Mouse (Mus musculus): Measurements from ENCODE around the gene Tspan18. TPM values are rescaled to one million over a fixed set of nuclear protein-coding genes. Genes with fewer than 3 reads are reported as not detected.

Gene Tspan18
- 16.5 and 16.9 TPM in 2 replicates for polyA plus RNA-seq (2015; fragmentation: Nextera tagmentation; extraction: Ambion mirVana)

DNA sequence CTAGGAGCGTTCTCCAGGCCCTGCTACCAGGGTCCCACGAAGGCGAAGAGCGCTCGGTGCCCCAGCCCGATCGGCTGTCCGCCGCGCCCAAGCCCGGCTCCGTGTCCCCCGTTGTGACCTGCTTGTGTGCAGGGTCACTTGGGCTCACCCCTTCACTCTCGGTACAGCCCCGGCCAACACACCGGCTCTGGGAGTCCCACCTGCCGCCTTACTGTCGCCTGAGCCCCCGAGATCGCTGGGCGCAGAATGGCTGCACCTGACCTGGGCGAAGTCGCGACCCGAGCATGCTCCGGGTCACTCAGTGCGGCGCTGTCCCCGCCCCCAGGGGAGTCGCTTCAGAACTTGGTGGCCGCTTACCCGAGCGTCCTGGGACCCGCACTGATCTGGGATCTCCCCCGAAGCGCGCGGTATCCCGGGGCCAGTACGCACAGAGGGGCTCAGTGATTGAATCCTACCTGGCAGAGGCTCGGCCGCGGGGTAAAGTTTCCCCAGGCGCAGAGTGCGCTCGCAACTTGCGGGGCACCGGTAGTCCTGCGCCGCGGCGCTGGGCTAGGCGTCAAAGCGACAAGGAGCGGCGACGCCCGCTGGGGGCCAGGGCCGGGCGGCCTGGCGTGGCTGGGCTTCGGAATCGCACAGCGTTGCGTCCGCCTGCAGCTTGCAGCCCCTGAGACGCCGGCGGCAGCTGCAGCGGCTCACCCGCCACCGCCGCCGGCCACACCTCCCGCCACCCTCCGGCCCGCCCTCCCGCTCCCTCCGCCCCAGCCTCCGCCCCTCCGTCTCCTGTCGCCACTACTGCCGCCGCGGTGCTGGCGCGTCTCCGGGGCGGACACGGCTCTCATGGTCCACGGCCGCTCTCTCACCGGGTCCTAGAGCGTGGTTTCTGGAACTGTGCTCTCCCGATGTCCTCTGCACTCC lies at the start of gene Tspan18:
Gene Tspan18, minus strand, starts transcription at position 689 of the 915 bp plus-strand sequence.
- peaks cover 35% of the 10 kb centered on the region for H3K4me1 ChIP-seq
- peak; percentile 68 for ATAC-seq (replicated peaks)
- peak within 1 kb of the TSS; percentile 74 for H3K4me3 ChIP-seq
- peak within 1 kb of the TSS; percentile 68 for H3K27ac ChIP-seq (replicated peaks)
- under 1% methylated on average over 95 of the region's 95 CpGs for WGBS
- H3K4me2 ChIP-seq (replicated peaks) = peak within 1 kb of the TSS; percentile 89
- H3K27me3 ChIP-seq = no peaks in the 10 kb centered on the region
- H3K36me3 ChIP-seq = no peaks in the 10 kb centered on the region
- peak within 1 kb of the TSS; percentile 78 for H3K9ac ChIP-seq (replicated peaks)
- H3K9me3 ChIP-seq = no peaks in the 10 kb centered on the region

GRCm38 (mm10) chr2:93383831-93384230 lies 49.5 kb upstream of the Tspan18 start:
- no peak overlapping the region for H3K4me3 ChIP-seq
- peak overlapping the region; percentile 58 for H3K27ac ChIP-seq (replicated peaks)
- H3K4me2 ChIP-seq (replicated peaks) = no peak overlapping the region

DNA sequence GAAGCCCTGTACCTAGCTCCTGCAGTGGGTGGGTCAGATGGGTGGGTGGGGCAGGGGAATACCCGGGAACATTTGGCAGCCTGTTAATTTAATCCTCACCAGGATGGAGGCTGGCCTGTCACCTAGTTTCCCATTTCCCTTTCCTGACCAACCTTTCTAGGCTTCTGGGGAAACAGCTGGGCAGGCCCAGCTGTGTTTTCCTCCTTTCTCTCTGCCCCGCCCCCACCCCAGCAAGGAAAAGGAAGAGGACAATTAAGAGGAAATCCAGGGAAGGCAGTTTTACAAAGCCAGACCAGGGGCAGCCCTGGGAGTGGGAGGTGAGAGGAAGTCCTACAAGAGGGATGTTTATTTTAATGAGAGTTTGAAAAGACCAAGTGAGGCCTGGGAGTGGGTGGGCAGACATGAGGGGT lies 46.4 kb upstream of the Tspan18 start:
- Histone ChIP-seq H3K4me2 (replicated peaks) (no peak overlapping the region), H3K27me3 (no peaks in the 10 kb centered on the region), H3K27ac (replicated peaks) (no peak overlapping the region), H3K4me3 (no peak overlapping the region), H3K36me3 (no peaks in the 10 kb centered on the region), H3K9me3 (no peaks in the 10 kb centered on the region), H3K4me1 (peaks cover 24% of the 10 kb centered on the region), H3K9ac (replicated peaks) (no peak overlapping the region)
- 32% methylated on average over 2 of the region's 2 CpGs for WGBS
- no peak for ATAC-seq (replicated peaks)

More at GRCm38 (mm10) chr2:93383831-93384230, 49.5 kb upstream of the Tspan18 start:
- Histone ChIP-seq H3K36me3 (no peaks in the 10 kb centered on the region), H3K27me3 (no peaks in the 10 kb centered on the region), H3K9me3 (no peaks in the 10 kb centered on the region), H3K9ac (replicated peaks) (no peak overlapping the region), H3K4me1 (peaks cover 13% of the 10 kb centered on the region)
- peak; percentile 77 for ATAC-seq (replicated peaks)
- WGBS = 67% methylated on average over 5 of the region's 5 CpGs

GRCm38 (mm10) chr2:93377797-93378196 lies 43.5 kb upstream of the Tspan18 start:
- Histone ChIP-seq H3K27me3 (no peaks in the 10 kb centered on the region), H3K4me2 (replicated peaks) (0 out of 2 replicates have a peak overlapping the region, but pooled peaks have one; percentile 8), H3K4me1 (peaks cover 13% of the 10 kb centered on the region), H3K9me3 (no peaks in the 10 kb centered on the region), H3K9ac (replicated peaks) (no peak overlapping the region), H3K36me3 (no peaks in the 10 kb centered on the region), H3K4me3 (no peak overlapping the region), H3K27ac (replicated peaks) (peak overlapping the region; percentile 66)
- WGBS = 44% methylated on average over 15 of the region's 15 CpGs
- ATAC-seq (replicated peaks) = no peak

DNA sequence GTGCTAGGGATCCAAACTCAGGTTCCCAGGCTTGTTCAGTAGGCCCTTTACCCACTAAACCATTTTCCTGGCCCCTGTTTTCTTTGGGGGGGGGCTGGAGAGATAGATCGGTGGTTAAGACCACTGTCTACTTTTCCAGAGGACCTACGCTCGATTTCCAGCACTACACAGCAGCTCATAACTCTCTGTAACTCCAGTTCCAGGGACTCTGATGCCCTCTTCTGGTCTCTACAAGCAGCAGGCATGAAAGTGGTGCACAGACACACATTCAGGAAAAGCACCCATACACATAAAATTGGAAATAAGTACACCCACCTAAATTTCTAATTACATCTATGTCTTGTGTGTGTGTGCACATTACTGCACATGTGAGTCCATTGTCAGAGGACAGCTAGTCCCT lies 42.9 kb upstream of the Tspan18 start:
- Histone ChIP-seq H3K4me3 (no peak overlapping the region), H3K27me3 (no peaks in the 10 kb centered on the region), H3K36me3 (no peaks in the 10 kb centered on the region), H3K9me3 (no peaks in the 10 kb centered on the region), H3K4me1 (peaks cover 13% of the 10 kb centered on the region), H3K27ac (replicated peaks) (no peak overlapping the region), H3K4me2 (replicated peaks) (no peak overlapping the region), H3K9ac (replicated peaks) (no peak overlapping the region)
- 97% methylated on average over 3 of the region's 3 CpGs for WGBS
- ATAC-seq (replicated peaks) = no peak

GRCm38 (mm10) chr2:93372872-93373271 lies 38.6 kb upstream of the Tspan18 start:
- WGBS = 97% methylated on average over 10 of the region's 10 CpGs
- no peak overlapping the region for H3K27ac ChIP-seq (replicated peaks)
- no peaks in the 10 kb centered on the region for H3K27me3 ChIP-seq
- H3K4me2 ChIP-seq (replicated peaks) = no peak overlapping the region
- no peak for ATAC-seq (replicated peaks)
- no peaks in the 10 kb centered on the region for H3K9me3 ChIP-seq
- peaks cover 12% of the 10 kb centered on the region for H3K4me1 ChIP-seq
- no peaks in the 10 kb centered on the region for H3K36me3 ChIP-seq
- no peak overlapping the region for H3K9ac ChIP-seq (replicated peaks)
- no peak overlapping the region for H3K4me3 ChIP-seq

DNA sequence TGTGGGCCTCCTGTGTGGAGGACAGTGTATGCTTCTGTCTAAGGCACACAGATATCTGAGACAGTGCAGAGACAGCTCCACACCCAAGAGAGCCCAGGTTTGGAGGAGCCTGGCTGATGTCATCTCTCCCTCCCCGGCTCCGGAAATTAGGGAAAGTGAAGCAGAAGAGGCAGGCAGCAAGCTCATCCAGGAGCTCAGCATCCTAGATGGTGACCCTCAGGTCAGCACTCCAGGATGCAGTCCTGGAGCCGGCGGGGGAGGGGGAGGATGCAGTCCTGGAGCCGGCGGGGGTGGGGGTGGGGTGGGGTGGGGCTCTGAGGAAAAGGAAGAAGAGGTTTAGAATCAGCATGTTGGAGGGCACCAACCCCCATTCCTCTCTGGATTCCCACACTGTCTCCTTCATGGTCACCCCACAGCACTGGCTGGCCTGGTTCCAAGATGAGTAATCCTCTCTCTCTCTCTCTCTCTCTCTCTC lies 37.8 kb upstream of the Tspan18 start:
- 32% methylated on average over 5 of the region's 6 CpGs for WGBS

GRCm38 (mm10) chr2:93368954-93369353 lies 34.6 kb upstream of the Tspan18 start:
- no peaks in the 10 kb centered on the region for H3K27me3 ChIP-seq
- H3K27ac ChIP-seq (replicated peaks) = no peak overlapping the region
- no peak for ATAC-seq (replicated peaks)
- H3K4me3 ChIP-seq = no peak overlapping the region
- H3K9ac ChIP-seq (replicated peaks) = no peak overlapping the region
- H3K9me3 ChIP-seq = 0 out of 2 replicates have a peak, but pooled peaks cover under 1% of the 10 kb centered on the region
- no peaks in the 10 kb centered on the region for H3K36me3 ChIP-seq
- 71% methylated on average over 8 of the region's 8 CpGs for WGBS
- H3K4me2 ChIP-seq (replicated peaks) = no peak overlapping the region
- peaks cover 11% of the 10 kb centered on the region for H3K4me1 ChIP-seq

More for the DNA sequence above, 37.8 kb upstream of the Tspan18 start:
- H3K4me2 ChIP-seq (replicated peaks) = no peak overlapping the region
- H3K9ac ChIP-seq (replicated peaks) = no peak overlapping the region
- ATAC-seq (replicated peaks) = no peak
- no peaks in the 10 kb centered on the region for H3K27me3 ChIP-seq
- H3K9me3 ChIP-seq = no peaks in the 10 kb centered on the region
- no peaks in the 10 kb centered on the region for H3K36me3 ChIP-seq
- H3K4me3 ChIP-seq = no peak overlapping the region
- H3K27ac ChIP-seq (replicated peaks) = no peak overlapping the region
- peaks cover 11% of the 10 kb centered on the region for H3K4me1 ChIP-seq

DNA sequence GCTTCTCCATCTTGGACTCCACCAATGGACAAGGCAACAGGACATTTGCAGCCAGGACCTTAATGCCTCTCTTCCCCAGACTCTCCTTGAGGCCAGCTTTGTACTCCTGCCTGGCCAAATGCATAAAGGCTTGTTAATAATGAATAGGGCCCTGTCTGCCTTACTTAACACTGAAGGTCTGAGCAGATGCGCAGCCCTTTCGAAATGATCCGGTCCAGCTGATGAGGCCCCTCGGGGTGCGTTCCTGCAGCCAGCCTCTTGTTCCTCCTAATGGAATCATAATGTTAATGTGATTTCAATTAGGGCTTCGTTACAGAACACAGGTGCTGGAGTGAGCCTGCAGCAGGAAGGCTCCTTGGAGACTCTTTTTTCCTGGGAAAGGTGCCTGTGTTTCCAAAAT lies 33.7 kb upstream of the Tspan18 start:
- no peak for ATAC-seq (replicated peaks)
- Histone ChIP-seq H3K4me3 (no peak overlapping the region), H3K36me3 (no peaks in the 10 kb centered on the region), H3K4me2 (replicated peaks) (no peak overlapping the region), H3K27me3 (no peaks in the 10 kb centered on the region), H3K4me1 (peaks cover 11% of the 10 kb centered on the region), H3K27ac (replicated peaks) (no peak overlapping the region), H3K9ac (replicated peaks) (no peak overlapping the region), H3K9me3 (0 out of 2 replicates have a peak, but pooled peaks cover 3% of the 10 kb centered on the region)
- WGBS = 21% methylated on average over 6 of the region's 6 CpGs

DNA sequence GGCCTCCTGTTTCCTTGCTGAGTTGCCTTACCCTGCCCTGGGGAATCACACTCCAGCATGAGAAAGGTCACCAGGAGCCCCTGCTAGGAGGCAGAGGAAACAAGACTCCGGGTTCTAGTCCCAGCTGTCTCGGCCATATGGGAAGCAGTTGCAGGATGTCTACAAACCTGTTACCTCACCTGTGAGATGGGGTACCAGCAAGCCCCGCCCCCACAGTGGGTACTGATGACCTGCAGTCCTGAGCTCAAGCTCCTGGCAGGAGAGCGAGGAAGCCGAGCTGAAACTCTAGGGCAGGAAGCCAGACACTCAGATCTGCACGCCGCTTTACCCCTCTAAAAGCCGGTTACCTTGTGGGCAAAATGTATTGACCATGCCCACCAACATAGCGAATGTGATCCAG lies 31.1 kb upstream of the Tspan18 start:
- Histone ChIP-seq H3K9me3 (0 out of 2 replicates have a peak, but pooled peaks cover 3% of the 10 kb centered on the region), H3K9ac (replicated peaks) (no peak overlapping the region), H3K4me1 (peaks cover 11% of the 10 kb centered on the region), H3K36me3 (no peaks in the 10 kb centered on the region), H3K4me2 (replicated peaks) (no peak overlapping the region), H3K4me3 (no peak overlapping the region), H3K27me3 (no peaks in the 10 kb centered on the region), H3K27ac (replicated peaks) (no peak overlapping the region)
- no peak for ATAC-seq (replicated peaks)
- 72% methylated on average over 9 of the region's 9 CpGs for WGBS

- 65% methylated on average over 2 of the region's 2 CpGs for WGBS
Observed at GRCm38 (mm10) chr2:93364951-93365350, 30.6 kb upstream of the Tspan18 start.

DNA sequence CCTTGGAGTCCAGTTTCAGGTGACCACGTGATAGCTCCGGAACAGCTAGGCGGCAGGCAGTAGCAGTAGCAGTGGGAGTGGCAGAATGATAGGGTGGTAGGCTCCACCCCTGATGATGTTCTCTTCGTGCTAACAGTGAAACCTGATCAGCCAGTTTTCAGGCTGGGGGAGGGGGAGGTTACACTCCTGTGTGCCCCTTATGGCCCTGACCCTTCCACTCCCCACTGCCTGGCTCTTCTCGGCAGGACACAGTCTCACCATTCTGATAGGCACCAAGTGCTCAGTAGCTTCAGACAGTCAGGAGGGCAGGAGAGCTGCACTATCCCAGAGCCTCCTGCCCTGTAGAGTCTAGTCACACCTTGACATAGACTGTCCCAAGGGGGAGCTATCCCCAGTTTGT lies 27.1 kb upstream of the Tspan18 start:
- no peak for ATAC-seq (replicated peaks)

More at GRCm38 (mm10) chr2:93364951-93365350, 30.6 kb upstream of the Tspan18 start:
- Histone ChIP-seq H3K9me3 (0 out of 2 replicates have a peak, but pooled peaks cover 3% of the 10 kb centered on the region), H3K27me3 (no peaks in the 10 kb centered on the region), H3K27ac (replicated peaks) (no peak overlapping the region), H3K36me3 (no peaks in the 10 kb centered on the region), H3K9ac (replicated peaks) (no peak overlapping the region), H3K4me3 (no peak overlapping the region), H3K4me1 (peaks cover 11% of the 10 kb centered on the region), H3K4me2 (replicated peaks) (no peak overlapping the region)
- ATAC-seq (replicated peaks) = no peak

More for the DNA sequence above, 27.1 kb upstream of the Tspan18 start:
- Histone ChIP-seq H3K9ac (replicated peaks) (no peak overlapping the region), H3K4me2 (replicated peaks) (no peak overlapping the region), H3K27me3 (no peaks in the 10 kb centered on the region), H3K4me1 (no peaks in the 10 kb centered on the region), H3K9me3 (0 out of 2 replicates have a peak, but pooled peaks cover 3% of the 10 kb centered on the region), H3K27ac (replicated peaks) (no peak overlapping the region), H3K36me3 (no peaks in the 10 kb centered on the region), H3K4me3 (no peak overlapping the region)
- 31% methylated on average over 5 of the region's 5 CpGs for WGBS
